Mouse (Mus musculus) layer of hippocampus, adult 9-10 months (tissue): ENCODE measurements around the gene Cdh22.

Experiments
- DNase-seq: peaks from one replicate; pipeline ENCODE4 v3.0.0; 2022; ENCODE audit warnings: low spot score

Cdh22 gene

GRCm38 (mm10) chr2:165086634-165087033 is 148.0 kb downstream of the Cdh22 start:
- no peak for DNase-seq

GRCm38 (mm10) chr2:165081257-165081656 is 153.4 kb downstream of the Cdh22 start:
- DNase-seq: no peak

GRCm38 (mm10) chr2:165080657-165081056 is 154.0 kb downstream of the Cdh22 start:
- DNase-seq: no peak

GRCm38 (mm10) chr2:165078605-165079004 is 156.0 kb downstream of the Cdh22 start:
- no peak for DNase-seq

- DNase-seq: no peak
Observed at GRCm38 (mm10) chr2:165078045-165078444, 156.6 kb downstream of the Cdh22 start.

- DNase-seq: no peak
Observed at GRCm38 (mm10) chr2:165077055-165077454, 157.6 kb downstream of the Cdh22 start.

GRCm38 (mm10) chr2:165074937-165075336 is 159.7 kb downstream of the Cdh22 start:
- DNase-seq: peak; percentile 87

GRCm38 (mm10) chr2:165074081-165074884 is 160.4 kb downstream of the Cdh22 start:
- DNase-seq: no peak

- no peak for DNase-seq
Observed at GRCm38 (mm10) chr2:165073381-165073781, 161.3 kb downstream of the Cdh22 start.

- peak; percentile 42 for DNase-seq
Observed at GRCm38 (mm10) chr2:165070096-165070816, 164.4 kb downstream of the Cdh22 start.

- DNase-seq: no peak
Observed at GRCm38 (mm10) chr2:165068806-165069205, 165.8 kb downstream of the Cdh22 start.

GRCm38 (mm10) chr2:165064489-165064888 is 170.2 kb downstream of the Cdh22 start:
- no peak for DNase-seq

- DNase-seq: no peak
Observed at GRCm38 (mm10) chr2:165061638-165062433, 172.8 kb downstream of the Cdh22 start.
